Mouse (Mus musculus): Measurements from ENCODE around the gene Ccdc33.

The Ccdc33 gene

DNA sequence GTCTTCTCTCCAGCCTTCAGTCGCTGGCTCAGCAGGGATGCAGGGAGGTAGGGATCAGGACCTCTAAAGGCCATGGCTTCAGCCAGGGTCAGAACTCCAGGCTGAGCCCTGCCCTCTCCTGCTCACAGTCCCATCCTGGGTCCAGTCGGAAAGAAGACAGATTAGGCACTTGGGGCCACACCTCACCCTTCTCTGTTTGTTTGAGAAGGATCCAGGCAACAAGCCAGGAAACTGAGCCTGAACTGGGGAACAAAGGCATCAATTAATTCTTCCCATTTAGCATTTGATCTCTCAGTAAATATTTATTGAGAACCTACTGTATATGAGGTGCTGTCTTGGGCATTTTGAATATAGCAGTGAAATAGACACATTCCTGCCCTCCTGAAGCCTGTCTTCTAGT lies at the start of gene Ccdc33:
Gene Ccdc33 (minus strand): TSS at position 153 of the 400 bp plus-strand sequence.
- DNase-seq (ENCODE audit: low spot score) = no peak

- no peak for DNase-seq (ENCODE audit: low spot score)
Measured at GRCm38 (mm10) chr9:58165779-58166178, 47.2 kb upstream of the Ccdc33 start.

GRCm38 (mm10) chr9:58163146-58163545 lies 44.5 kb upstream of the Ccdc33 start:
- DNase-seq (ENCODE audit: low spot score) = no peak

DNA sequence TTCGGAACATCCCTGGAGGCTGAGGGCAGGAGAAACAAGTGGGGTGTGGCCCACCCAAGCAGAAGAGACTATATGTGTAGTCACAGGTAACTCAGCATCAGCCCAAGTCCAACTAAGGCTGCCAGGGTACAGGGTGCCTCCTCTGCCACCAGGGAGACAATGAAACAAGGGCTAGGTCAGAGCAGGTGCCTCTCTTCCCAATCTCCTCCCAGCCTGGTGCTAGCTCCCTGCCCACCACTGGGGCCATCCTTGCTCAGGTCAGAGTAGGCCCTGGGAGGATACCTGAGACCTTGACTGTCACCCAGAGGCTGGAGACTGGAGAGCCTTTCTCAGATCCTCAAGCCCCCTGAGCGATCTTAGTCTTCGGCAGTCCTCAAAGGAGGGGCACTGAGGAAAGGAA lies 43.5 kb upstream of the Ccdc33 start:
- no peak for DNase-seq (ENCODE audit: low spot score)

DNA sequence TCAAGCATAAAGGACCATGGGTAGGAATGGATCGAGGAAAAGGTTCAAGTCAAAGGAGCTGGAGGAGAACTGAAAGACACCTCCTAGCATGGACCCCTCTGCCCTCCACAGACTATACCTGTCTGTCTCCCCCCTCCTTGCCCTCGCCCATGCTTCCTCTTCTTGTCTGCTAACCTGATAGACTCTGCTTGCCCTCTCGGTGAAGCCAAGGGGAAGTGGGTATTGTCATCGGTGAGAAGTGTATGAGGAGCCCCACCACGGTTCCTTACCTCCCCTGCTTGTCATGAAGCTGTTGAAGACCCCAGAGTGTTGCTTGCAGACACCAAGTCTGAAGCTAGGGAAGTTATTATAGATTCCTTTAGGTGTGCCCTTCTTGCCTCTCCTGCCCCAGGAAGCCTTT lies 41.7 kb upstream of the Ccdc33 start:
- DNase-seq (ENCODE audit: low spot score) = no peak

GRCm38 (mm10) chr9:58159855-58160254 lies 41.2 kb upstream of the Ccdc33 start:
- DNase-seq (ENCODE audit: low spot score) = no peak

- DNase-seq (ENCODE audit: low spot score) = no peak
Measured at GRCm38 (mm10) chr9:58158541-58159311, 40.1 kb upstream of the Ccdc33 start.

- DNase-seq (ENCODE audit: low spot score) = no peak
Measured at GRCm38 (mm10) chr9:58157838-58158237, 39.2 kb upstream of the Ccdc33 start.

- DNase-seq (ENCODE audit: low spot score) = no peak
Measured at GRCm38 (mm10) chr9:58156819-58157560, 38.4 kb upstream of the Ccdc33 start.

DNA sequence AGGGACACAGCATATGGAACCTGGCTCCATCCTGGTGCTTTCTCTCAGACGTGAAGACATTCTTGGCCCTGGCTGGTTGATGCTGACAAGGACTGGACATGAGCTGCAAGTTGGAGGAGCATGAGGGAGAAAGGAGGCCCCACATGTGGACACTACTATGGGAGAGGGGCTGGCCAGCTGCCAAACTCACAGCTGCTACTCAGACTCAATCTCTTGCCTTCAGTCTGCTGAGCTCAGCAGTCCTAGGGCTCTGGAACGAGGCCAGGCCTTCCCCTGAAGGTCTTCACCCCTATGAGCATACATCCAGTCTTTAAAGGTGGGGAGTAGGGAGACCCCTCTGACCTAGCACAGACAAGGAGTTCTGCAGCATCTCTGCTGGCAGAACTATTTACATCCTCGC lies 36.7 kb upstream of the Ccdc33 start:
- no peak for DNase-seq (ENCODE audit: low spot score)

- DNase-seq (ENCODE audit: low spot score) = no peak
Measured at GRCm38 (mm10) chr9:58153095-58153494, 34.5 kb upstream of the Ccdc33 start.

GRCm38 (mm10) chr9:58150733-58151361 lies 32.2 kb upstream of the Ccdc33 start:
- DNase-seq (ENCODE audit: low spot score) = no peak

DNA sequence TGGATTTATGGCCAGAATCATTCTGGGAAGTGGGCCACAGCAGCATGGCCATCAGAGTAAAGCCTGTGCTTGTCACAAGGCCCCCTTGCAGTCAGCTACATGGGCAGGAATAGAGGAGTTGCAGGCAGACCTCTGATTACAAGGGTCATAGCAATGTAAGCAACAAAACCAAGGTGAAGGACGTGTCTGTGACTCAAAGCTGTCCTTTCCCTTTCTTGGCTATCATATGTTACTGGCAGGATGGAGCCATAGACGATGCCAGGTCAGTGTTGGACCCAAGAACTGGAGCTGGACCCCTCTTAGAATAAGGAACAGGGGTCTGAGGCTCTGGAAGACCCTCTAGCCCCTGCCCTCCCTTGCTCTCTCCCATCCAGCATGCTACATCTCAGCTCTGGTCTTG lies 30.2 kb upstream of the Ccdc33 start:
- no peak for DNase-seq (ENCODE audit: low spot score)

- no peak for DNase-seq (ENCODE audit: low spot score)
Measured at GRCm38 (mm10) chr9:58145417-58145816, 26.8 kb upstream of the Ccdc33 start.

GRCm38 (mm10) chr9:58144664-58145063 lies 26.0 kb upstream of the Ccdc33 start:
- no peak for DNase-seq (ENCODE audit: low spot score)

DNA sequence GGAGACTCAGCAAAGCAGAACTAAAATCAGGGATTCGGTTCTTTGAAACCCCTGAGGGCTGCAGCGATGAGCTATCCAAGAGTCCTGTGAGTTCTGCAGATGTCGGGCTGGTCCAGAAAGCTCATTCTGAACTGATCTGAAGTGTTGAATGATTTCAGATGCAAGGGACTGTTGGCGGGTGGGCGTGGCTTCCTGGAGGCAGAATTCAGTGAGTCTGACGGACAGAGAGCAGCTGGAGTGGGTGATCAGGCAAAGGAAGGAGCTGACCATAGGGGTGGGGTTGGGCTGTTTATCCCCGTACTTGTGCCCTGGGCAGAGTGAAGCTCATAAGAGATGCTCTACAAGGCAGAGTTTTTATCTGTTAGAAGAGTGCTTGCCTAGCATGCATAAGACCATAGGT lies 24.8 kb upstream of the Ccdc33 start:
- DNase-seq (ENCODE audit: low spot score) = no peak

GRCm38 (mm10) chr9:58139947-58140346 lies 21.3 kb upstream of the Ccdc33 start:
- DNase-seq (ENCODE audit: low spot score) = no peak

GRCm38 (mm10) chr9:58135921-58136321 lies 17.3 kb upstream of the Ccdc33 start:
- no peak for DNase-seq (ENCODE audit: low spot score)

GRCm38 (mm10) chr9:58134906-58135305 lies 16.3 kb upstream of the Ccdc33 start:
- DNase-seq (ENCODE audit: low spot score) = no peak

- DNase-seq (ENCODE audit: low spot score) = no peak
Measured at GRCm38 (mm10) chr9:58133893-58134884, 15.6 kb upstream of the Ccdc33 start.

DNA sequence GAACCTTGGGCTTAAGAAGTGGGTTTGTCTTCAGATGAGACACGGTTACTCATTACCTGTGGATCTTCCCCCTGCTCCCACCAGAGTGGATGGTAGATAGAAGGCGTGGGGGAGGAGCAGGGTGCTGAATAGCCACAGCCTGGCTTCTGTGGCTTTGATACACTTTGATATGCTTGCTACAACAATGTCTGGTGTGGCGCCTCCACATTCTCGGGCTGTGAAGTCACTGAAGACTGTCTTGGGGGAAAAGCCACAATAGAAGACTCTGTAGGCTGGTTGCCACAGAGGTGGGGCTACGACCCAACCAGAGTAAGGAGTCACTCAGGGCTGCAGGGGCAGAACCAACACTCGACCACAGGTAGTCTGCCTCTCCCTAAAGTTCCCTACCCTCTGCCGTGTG lies 13.1 kb upstream of the Ccdc33 start:
- no peak for DNase-seq (ENCODE audit: low spot score)

DNA sequence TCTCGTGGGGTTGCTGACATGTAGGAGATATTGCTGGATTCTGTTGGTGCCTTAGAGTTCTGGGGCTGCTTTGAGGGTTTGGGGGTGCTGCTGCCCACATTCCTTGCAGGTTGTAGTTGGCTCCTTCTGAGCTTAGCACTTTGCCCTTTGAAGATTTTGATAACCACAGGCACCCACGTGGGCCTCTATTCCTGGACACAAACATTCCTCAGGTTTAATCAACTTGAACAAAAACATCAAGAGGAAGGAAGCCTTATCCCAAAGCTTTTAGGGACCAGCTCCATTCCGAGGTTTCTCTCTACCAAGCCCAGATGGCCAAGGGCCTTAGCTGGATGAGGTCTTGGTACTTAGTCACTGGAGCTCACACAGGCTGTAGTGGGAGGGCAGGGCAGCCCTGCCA lies 12.3 kb upstream of the Ccdc33 start:
- DNase-seq (ENCODE audit: low spot score) = no peak

All from ovary, postnatal 10 days (tissue).